Mouse (Mus musculus) gastrocnemius, adult 2 months (tissue): ENCODE results near the gene Slc39a9. TPM values are rescaled to one million over a fixed set of nuclear protein-coding genes. Genes with fewer than 3 reads are reported as not detected.

Experiments
- DNase-seq: peaks from one replicate; pipeline ENCODE4 v3.0.0; 2022
- H3K27ac ChIP-seq: fragments of 200-600 bp; 2 replicates; pipeline ENCODE4 v1.8.1; 2022; ENCODE audit warnings: mild to moderate bottlenecking
- H3K4me3 ChIP-seq: fragments of 200-600 bp; 2 replicates; pipeline ENCODE4 v1.8.1; 2022; ENCODE audit warnings: mild to moderate bottlenecking, moderate library complexity
- CTCF ChIP-seq: fragments of 200-600 bp; IDR thresholded peaks from 2 replicates; pipeline ENCODE4 v1.8.1; 2022; ENCODE audit warnings: antibody characterized with exemption, mild to moderate bottlenecking, moderate library complexity
- intact Hi-C: fragments of 180-260 bp; cut with DNase I; formaldehyde crosslinking; loops from one replicate; pipeline ENCODE4 v1.15.1; 2025
- total RNA-seq, 2 experiments: library from RNA; stranded (reverse); gene quantifications; 2 replicates each; pipeline ENCODE4 v1.2.3; 2021

The Slc39a9 gene
- total RNA-seq, 2 experiments from 2014 or later = 7.8 to 11.6 TPM

DNA sequence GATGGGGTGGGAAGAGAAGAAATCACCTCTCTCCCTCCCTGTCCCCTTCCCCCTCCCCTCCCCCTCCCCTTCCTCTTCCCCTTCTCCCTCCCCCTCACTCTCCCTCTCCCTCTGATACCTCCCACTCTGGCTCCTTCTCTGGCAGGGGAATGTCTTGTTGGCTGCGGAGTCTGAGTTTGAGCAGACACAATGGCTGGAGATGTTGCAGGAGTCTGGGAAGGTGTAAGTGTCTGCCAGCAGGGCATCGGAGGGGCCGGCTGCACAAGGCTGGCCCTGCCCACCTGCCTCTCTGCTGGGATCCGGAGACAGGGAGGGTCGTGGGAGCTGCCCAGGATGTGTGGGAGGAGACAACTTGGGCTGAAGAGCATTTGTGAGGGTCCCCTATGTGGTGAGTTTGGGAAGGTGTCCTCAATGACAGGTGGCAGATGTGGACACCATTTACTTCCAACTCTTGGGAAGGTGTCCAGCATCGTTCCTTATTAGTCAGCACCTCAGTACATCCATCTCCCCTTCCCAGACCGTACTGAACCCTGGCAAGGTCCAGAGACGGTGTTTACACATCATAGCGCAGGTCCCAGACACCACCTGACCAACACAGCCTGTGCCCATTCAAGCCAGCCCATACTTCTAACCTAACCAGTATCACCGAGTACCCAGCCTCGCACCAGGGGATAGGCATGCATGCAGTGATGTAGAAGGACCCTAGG lies 62.7 kb downstream of the Slc39a9 start:
- intact Hi-C loops = no loop called here
- TF ChIP-seq CTCF = no peak
- no peak overlapping the region for H3K4me3 ChIP-seq
- H3K27ac ChIP-seq = no peak overlapping the region
- DNase-seq = no peak

- intact Hi-C loops = no loop called here
- Histone ChIP-seq H3K27ac (no peak overlapping the region), H3K4me3 (no peak overlapping the region)
- DNase-seq = no peak
- no peak for TF ChIP-seq CTCF
Measured at GRCm38 (mm10) chr12:80706915-80707604, 63.4 kb downstream of the Slc39a9 start.

DNA sequence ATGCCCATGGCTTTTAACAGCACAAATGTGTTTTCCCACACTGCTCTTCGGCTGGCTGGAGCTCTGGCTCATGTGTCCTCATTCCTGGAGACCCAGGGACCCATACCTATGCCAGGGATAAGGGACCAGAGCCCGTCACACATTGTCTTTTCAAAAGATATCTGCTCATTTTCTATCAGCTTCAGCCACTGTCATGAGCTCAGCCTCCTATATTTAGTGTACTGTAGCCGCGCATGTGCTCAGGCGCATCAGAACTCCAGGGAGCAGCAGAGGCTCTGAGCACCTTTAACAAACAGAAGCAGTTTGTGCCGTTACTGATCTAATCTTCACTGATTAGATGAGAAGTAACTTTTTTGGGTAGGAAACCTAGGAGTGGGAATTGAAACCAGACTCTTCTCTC lies 72.2 kb downstream of the Slc39a9 start:
- intact Hi-C loops = no loop called here
- no peak for TF ChIP-seq CTCF
- H3K27ac ChIP-seq = no peak overlapping the region
- DNase-seq = no peak
- H3K4me3 ChIP-seq = no peak overlapping the region

- no peak for TF ChIP-seq CTCF
- H3K27ac ChIP-seq = no peak overlapping the region
- DNase-seq = no peak
- H3K4me3 ChIP-seq = no peak overlapping the region
- intact Hi-C loops = no loop called here
Measured at GRCm38 (mm10) chr12:80719141-80719540, 75.5 kb downstream of the Slc39a9 start.

GRCm38 (mm10) chr12:80720507-80720906 lies 76.8 kb downstream of the Slc39a9 start:
- intact Hi-C loops = loop anchor here (10.0 kb wide), 1 partner anchor 226 kb away; no protein-coding TSS in a partner anchor
- DNase-seq = no peak
- no peak for TF ChIP-seq CTCF
- Histone ChIP-seq H3K27ac (no peak overlapping the region), H3K4me3 (no peak overlapping the region)

- H3K27ac ChIP-seq = no peak overlapping the region
- no peak for DNase-seq
- TF ChIP-seq CTCF = no peak
- no peak overlapping the region for H3K4me3 ChIP-seq
- intact Hi-C loops = loop anchor here (10.0 kb wide), 1 partner anchor 227 kb away; no protein-coding TSS in a partner anchor
Measured at GRCm38 (mm10) chr12:80721458-80721857, 77.8 kb downstream of the Slc39a9 start.

DNA sequence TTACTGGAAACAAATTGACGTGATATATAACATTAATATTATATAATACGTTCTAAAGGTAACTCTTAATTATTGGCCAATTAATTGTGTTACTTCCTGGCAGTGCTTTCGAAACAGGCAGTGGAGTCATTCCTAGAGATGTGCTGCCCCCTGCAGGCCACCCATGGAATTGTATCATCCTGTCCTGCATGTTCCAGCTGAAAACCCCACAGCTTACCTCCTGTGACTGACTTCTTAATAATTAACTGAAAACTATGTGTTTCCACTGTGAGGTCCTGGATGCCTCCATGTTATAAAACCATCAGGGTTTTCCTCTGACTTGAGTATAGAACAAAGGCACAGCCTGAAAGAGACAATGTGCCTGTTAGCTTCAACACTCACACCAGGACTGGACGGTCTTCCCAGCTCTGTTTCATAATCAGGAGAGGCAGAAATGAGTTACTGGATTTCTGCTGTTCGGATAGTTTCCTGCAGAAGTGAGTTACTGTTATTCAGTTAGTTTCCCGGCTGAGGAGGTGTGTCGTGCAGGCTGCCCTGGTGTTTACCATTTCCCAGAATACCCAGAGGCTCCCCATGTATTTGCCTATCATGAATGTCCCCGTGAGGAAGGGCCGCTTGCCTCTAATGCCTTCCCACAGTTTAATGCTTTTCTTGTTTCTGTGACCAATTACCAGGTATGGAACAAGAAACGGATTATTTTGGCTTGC lies 81.3 kb downstream of the Slc39a9 start:
- intact Hi-C loops = loop anchor here (2.0 to 10.0 kb wide), 3 partner anchors 42 to 568 kb away; no protein-coding TSS in a partner anchor
- no peak overlapping the region for H3K4me3 ChIP-seq
- DNase-seq = peak; percentile 81
- peak; percentile 93 for TF ChIP-seq CTCF
- no peak overlapping the region for H3K27ac ChIP-seq

- intact Hi-C loops = loop anchor here (5.0 to 10.0 kb wide), 2 partner anchors 233 to 571 kb away; no protein-coding TSS in a partner anchor
- H3K4me3 ChIP-seq = no peak overlapping the region
- no peak overlapping the region for H3K27ac ChIP-seq
- no peak for DNase-seq
- no peak for TF ChIP-seq CTCF
Measured at GRCm38 (mm10) chr12:80728207-80728606, 84.5 kb downstream of the Slc39a9 start.

GRCm38 (mm10) chr12:80728814-80729213 lies 85.1 kb downstream of the Slc39a9 start:
- no peak for DNase-seq
- intact Hi-C loops = loop anchor here (5.0 to 10.0 kb wide), 2 partner anchors 234 to 572 kb away; no protein-coding TSS in a partner anchor
- Histone ChIP-seq H3K27ac (no peak overlapping the region), H3K4me3 (no peak overlapping the region)
- TF ChIP-seq CTCF = peak; percentile 47

DNA sequence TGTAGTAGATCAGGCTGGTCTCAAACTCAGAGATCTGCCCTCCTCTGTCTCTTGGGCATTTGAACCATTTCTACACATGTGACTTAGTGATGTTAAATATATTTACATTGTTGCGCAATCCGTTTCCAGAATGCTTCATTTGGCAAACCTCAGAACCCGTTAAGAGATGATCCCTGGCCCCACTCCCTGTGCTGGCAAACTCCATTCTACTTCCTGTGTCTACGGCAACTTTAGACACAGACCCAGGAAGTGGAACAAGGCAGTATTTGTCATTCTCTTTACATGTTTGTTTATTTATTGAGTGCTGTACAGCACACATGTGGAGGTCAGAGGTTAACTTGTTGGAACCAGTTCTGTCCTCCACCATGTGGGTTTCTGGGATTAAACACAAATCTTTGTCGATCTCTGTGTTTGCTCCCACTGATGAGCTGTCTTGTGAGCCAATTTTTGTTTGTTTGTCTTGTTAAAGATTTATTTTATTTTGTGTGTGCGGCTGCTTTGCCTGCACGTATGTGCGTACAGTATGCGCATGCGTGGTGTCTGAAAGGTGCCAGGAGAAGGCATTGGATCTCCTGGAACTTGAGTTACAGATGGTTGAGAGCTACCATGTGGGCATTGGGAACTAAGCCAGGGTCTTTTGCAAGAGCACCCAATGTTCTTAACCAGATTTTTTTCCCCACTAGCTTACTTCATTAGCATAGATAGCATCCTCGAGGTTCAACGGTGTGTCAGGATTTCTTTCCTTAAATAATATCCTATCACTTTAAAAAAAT lies 86.3 kb downstream of the Slc39a9 start:
- intact Hi-C loops = loop anchor here (5.0 to 10.0 kb wide), 2 partner anchors 235 to 573 kb away; no protein-coding TSS in a partner anchor
- H3K27ac ChIP-seq = no peak overlapping the region
- H3K4me3 ChIP-seq = no peak overlapping the region
- TF ChIP-seq CTCF = no peak
- DNase-seq = no peak

DNA sequence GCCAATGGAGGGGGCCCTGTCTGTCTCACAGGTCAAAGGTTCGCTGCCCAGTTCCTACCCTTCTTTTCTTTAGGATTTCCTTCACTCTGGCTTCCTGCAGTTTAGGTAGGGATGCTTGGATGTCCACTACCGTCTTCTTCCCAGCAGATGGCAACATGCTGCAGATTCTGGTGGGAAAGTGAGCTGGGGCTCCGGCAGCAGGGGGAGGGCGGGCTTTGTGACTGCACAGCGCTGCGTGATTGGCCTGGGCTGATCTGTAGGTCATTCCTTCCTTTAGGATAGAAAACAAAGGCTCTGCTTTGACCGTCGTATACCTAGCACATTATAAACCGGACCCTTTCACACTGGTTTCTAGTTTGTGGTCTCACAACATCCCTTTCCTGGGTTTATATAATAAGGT lies 86.9 kb downstream of the Slc39a9 start:
- DNase-seq = peak; percentile 59
- H3K27ac ChIP-seq = no peak overlapping the region
- H3K4me3 ChIP-seq = no peak overlapping the region
- intact Hi-C loops = no loop called here
- peak; percentile 55 for TF ChIP-seq CTCF

Other genes starting within 250 kb of the Slc39a9 start
- 10 to 100 TPM; 39.4 to 50.8 TPM for gene Dcaf5, start 207.3 kb upstream of the Slc39a9 start, total RNA-seq
- gene Exd2, start 180.8 kb upstream of the Slc39a9 start, total RNA-seq = 10 to 100 TPM; 35.0 to 46.8 TPM
- 1 to 10 TPM; 2.4 to 3.8 TPM for gene Galnt16, start 125.6 kb upstream of the Slc39a9 start, total RNA-seq
- 10 to 100 TPM; 14.4 to 17.7 TPM for gene Erh, start 458 bp downstream of the Slc39a9 start, total RNA-seq
- gene Plekhd1, start 48.7 kb downstream of the Slc39a9 start, total RNA-seq = under 1 TPM; 0.17 to 0.41 TPM
- not detected for gene Ccdc177, start 116.8 kb downstream of the Slc39a9 start, total RNA-seq
- 10 to 100 TPM; 37.7 to 41.1 TPM for gene Susd6, start 146.6 kb downstream of the Slc39a9 start, total RNA-seq